Mouse (Mus musculus): ENCODE data around the gene Rimbp3. TPM values are rescaled to one million over a fixed set of nuclear protein-coding genes. Genes with fewer than 3 reads are reported as not detected.
"Not testable (repeated sequence)": the region's sequence is repeated elsewhere in the genome, so short reads cannot be mapped to it uniquely, and the experiment has no call there.

The Rimbp3 gene
- total RNA-seq, 2 experiments from 2014 or later: 0.10 TPM; not detected in 1

- peak; percentile 88 for DNase-seq
- intact Hi-C loops (cut with DNase I; ENCODE audit: low total_unique reads): loop anchor here (2.0 kb wide), 1 partner anchor 61 kb away; no protein-coding TSS in a partner anchor
Measured at GRCm38 (mm10) chr16:17209981-17210838, 1.8 kb downstream of the Rimbp3 start.

- intact Hi-C loops (cut with DNase I; ENCODE audit: low total_unique reads): no loop called here
- no peak for DNase-seq
Measured at GRCm38 (mm10) chr16:17216934-17217633, 8.7 kb downstream of the Rimbp3 start.

GRCm38 (mm10) chr16:17220127-17220733 is 11.8 kb downstream of the Rimbp3 start:
- no peak for DNase-seq

GRCm38 (mm10) chr16:17222197-17222596 is 13.8 kb downstream of the Rimbp3 start:
- peak; percentile 98 for DNase-seq
- intact Hi-C loops (cut with DNase I; ENCODE audit: low total_unique reads): no loop called here

More at GRCm38 (mm10) chr16:17220127-17220733, 11.8 kb downstream of the Rimbp3 start:
- intact Hi-C loops (cut with DNase I; ENCODE audit: low total_unique reads): no loop called here

- DNase-seq: no peak
- intact Hi-C loops (cut with DNase I; ENCODE audit: low total_unique reads): no loop called here
Measured at GRCm38 (mm10) chr16:17225584-17225983, 17.2 kb downstream of the Rimbp3 start.

- no peak for DNase-seq
- intact Hi-C loops (cut with DNase I; ENCODE audit: low total_unique reads): no loop called here
Measured at GRCm38 (mm10) chr16:17226496-17226895, 18.1 kb downstream of the Rimbp3 start.

GRCm38 (mm10) chr16:17231523-17231922 is 23.1 kb downstream of the Rimbp3 start:
- intact Hi-C loops (cut with DNase I; ENCODE audit: low total_unique reads): loop anchor here (10.0 kb wide), 1 partner anchor 1643 kb away; the partner anchor contains the start of genes Hira and Mrpl40
- not testable (repeated sequence) for DNase-seq

GRCm38 (mm10) chr16:17232794-17233701 is 24.6 kb downstream of the Rimbp3 start, which contains the start of gene Hic2:
TSS of gene Hic2 (plus strand) at chr16:17233572.
- intact Hi-C loops (cut with DNase I; ENCODE audit: low total_unique reads): loop anchor here (10.0 kb wide), 1 partner anchor 1642 kb away; the partner anchor contains the start of genes Hira and Mrpl40
- DNase-seq: peak; percentile 94

- intact Hi-C loops (cut with DNase I; ENCODE audit: low total_unique reads): loop anchor here (10.0 kb wide), 1 partner anchor 1641 kb away; the partner anchor contains the start of genes Hira and Mrpl40
Measured at GRCm38 (mm10) chr16:17233702-17234498, 25.5 kb downstream of the Rimbp3 start.

GRCm38 (mm10) chr16:17234499-17234895 is 26.1 kb downstream of the Rimbp3 start:
- intact Hi-C loops (cut with DNase I; ENCODE audit: low total_unique reads): loop anchor here (10.0 kb wide), 1 partner anchor 1640 kb away; the partner anchor contains the start of genes Hira and Mrpl40
- DNase-seq: no peak

More at GRCm38 (mm10) chr16:17233702-17234498, 25.5 kb downstream of the Rimbp3 start:
- peak; percentile 23 for DNase-seq

GRCm38 (mm10) chr16:17234916-17235665 is 26.7 kb downstream of the Rimbp3 start:
- no peak for DNase-seq
- intact Hi-C loops (cut with DNase I; ENCODE audit: low total_unique reads): loop anchor here (10.0 kb wide), 1 partner anchor 1640 kb away; the partner anchor contains the start of genes Hira and Mrpl40

- DNase-seq: no peak
- intact Hi-C loops (cut with DNase I; ENCODE audit: low total_unique reads): loop anchor here (10.0 kb wide), 1 partner anchor 1637 kb away; the partner anchor contains the start of genes Hira and Mrpl40
Measured at GRCm38 (mm10) chr16:17237634-17238033, 29.2 kb downstream of the Rimbp3 start.

GRCm38 (mm10) chr16:17239409-17239808 is 31.0 kb downstream of the Rimbp3 start:
- intact Hi-C loops (cut with DNase I; ENCODE audit: low total_unique reads): loop anchor here (10.0 kb wide), 1 partner anchor 1635 kb away; the partner anchor contains the start of genes Hira and Mrpl40
- DNase-seq: no peak

- no peak for DNase-seq
- intact Hi-C loops (cut with DNase I; ENCODE audit: low total_unique reads): no loop called here
Measured at GRCm38 (mm10) chr16:17243731-17244130, 35.3 kb downstream of the Rimbp3 start.

GRCm38 (mm10) chr16:17244996-17245395 is 36.6 kb downstream of the Rimbp3 start:
- intact Hi-C loops (cut with DNase I; ENCODE audit: low total_unique reads): no loop called here
- no peak for DNase-seq

- no peak for DNase-seq
- intact Hi-C loops (cut with DNase I; ENCODE audit: low total_unique reads): no loop called here
Measured at GRCm38 (mm10) chr16:17247727-17248126, 39.3 kb downstream of the Rimbp3 start.

GRCm38 (mm10) chr16:17249135-17249534 is 40.7 kb downstream of the Rimbp3 start:
- DNase-seq: no peak
- intact Hi-C loops (cut with DNase I; ENCODE audit: low total_unique reads): no loop called here
